Mouse (Mus musculus) layer of hippocampus, postnatal 10 days (tissue): ENCODE measurements around the gene 4930595D18Rik. TPM values are rescaled to one million over a fixed set of nuclear protein-coding genes. Genes with fewer than 3 reads are reported as not detected.

Experiments used
- DNase-seq, 2 experiments: peaks; one replicate each; pipeline ENCODE4 v3.0.0; 2021; ENCODE audit warnings: low spot score in 2 of 2
- total RNA-seq, 2 experiments: library from RNA; stranded (reverse); gene quantifications; 2 replicates each; pipeline ENCODE4 v1.2.3; 2021

The 4930595D18Rik gene
- total RNA-seq, 2 experiments from 2014 or later = not detected

DNA sequence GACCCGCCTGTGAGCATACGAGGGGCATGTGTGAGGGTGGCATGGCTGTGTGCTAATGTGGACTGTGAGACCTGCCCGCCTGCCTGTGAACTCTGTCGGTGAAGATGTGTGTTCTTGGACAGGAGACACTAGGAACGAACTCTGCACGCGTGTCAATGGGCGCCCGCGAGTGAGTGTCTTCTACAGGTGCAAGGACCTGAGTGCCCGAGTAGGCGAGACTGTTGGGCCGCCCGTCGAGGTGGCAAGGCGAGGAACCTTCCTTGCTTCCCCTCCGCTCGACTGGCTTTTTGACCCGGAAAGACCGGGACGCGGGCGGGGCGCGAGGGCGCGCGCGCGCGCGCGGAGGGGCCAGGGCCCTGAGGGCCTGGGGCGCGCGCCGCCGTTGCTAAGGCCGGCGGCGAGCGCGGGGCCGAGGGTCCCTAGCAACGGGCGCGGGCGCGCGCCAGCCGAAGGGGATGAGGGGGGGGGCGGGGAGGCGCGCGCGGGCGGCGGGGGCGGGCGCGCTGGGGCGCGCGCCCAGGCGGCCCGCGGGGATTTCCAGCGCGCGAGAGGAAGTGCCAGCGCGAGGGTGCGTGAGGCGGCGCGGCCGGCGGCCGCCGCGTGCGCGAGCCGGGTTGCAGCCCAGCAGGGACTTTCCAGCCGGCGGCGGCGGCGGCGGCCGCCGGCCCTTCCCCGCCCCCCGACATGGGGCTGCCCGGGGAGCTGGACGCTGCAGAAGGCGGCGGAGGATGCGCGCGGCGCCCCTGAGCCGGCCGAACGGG, 18.3 kb downstream of the 4930595D18Rik start, which contains the start of gene Traf3:
Gene Traf3 (plus strand): TSS at position 540 of the 761 bp plus-strand sequence.
- DNase-seq = peak; percentile 59 to 76

DNA sequence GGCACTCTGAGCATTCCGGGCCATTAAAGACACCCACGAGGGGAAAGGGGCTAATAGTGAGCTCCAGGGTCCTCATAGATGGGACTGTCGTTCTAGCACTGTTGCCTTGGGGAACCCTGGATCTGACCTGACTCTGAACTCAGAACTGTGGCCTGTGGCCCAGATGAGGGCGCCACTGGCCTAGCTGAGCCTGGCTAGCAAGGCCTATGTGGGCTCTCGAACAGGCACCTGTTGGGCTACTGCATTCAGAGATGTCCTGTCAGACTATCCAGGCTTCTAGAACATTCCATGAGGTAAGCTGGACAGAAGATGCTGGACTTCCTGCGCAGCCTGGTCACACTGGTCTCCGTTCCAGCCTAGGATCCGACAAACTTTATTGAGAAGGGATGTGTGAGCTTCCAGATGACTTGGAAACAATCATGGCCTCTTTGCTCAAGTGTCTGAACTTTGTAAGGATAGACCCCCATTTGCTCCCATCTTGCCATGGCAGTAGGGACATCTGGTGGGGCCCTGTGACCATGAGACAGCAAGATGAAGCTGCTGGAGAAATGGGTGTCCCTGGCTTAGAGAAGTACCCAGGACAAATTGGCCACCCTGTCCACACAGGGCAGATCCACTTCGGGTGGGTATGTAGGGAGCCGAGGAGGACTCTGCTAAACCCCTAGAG, 19.0 kb downstream of the 4930595D18Rik start:
- DNase-seq = peak; percentile 40 to 51

DNA sequence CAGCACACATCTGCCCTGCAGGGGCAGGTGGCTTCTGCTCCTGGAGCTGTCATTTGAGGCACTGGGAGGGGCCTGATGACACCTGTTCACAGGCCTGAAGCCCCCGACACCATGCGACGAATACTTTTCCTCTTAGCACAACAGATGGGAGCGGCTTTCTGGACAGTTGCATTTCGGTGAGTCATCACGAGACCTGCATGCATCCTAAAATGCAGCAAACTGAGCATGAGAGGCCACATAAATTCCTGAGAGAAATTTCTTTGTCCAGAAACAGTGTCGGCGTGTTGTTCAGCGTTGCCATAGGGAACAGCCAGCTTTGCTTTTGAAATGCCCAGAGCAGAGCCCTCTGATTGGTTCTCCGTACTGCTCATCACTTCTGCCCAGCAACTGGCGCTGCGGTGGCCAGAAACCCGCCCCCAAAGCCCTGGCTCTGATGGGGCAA, 20.0 kb downstream of the 4930595D18Rik start:
- DNase-seq = peak; percentile 89 to 91

DNA sequence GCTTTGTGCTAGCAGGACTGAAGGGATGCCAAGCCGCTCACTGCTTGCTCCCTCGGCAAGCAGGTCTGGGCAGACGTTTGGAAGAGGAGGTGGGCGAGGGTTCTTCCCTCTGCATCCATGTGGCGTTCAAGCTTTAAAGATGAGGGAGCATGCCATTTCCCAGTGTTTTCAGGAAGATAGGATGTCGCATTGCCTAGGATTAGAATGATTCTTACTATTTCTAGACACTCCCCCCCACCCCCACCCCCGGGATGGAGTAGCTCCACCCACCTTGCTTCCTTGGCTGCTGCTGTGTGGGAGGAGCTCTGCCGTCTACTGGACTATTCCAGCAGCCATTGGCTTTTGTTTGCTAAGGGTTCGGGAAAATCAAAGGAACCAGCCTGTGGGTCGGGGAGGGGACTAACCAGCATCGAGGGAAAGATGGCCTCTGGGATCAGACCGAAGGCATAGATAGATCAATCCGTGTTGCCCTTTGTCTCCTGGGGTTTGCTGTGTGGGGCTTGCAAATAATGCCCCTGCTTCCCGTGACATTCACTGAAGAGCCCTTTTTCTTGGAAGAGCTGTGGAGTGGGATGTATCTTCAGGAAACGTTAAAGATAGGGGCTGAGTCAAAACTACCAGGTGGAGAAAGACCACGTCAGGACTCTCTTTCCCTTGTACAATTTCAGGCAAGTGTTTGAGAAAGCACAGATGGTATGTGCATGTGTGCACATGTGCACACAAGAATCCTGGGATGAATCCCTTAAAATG, 21.8 kb downstream of the 4930595D18Rik start:
- DNase-seq = peak; percentile 42 to 61

DNA sequence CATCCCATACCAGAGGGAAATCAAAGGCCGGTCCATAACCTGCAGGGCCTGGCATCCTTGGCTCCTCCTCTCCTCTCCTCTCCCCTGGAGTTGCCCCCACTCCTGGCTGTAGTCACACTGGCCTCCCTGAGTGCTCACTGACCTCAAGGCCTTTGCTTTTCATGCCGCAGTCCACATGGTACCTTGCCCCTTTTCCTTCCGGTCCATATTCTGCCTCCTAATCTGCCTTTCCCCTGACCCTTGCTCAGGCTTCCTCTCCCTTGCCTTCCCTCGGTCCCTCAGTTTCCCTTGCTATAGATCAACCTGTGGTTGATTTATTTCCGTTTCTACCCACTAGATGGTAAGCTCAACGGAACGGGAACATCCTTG, 22.4 kb downstream of the 4930595D18Rik start:
- DNase-seq = no peak

DNA sequence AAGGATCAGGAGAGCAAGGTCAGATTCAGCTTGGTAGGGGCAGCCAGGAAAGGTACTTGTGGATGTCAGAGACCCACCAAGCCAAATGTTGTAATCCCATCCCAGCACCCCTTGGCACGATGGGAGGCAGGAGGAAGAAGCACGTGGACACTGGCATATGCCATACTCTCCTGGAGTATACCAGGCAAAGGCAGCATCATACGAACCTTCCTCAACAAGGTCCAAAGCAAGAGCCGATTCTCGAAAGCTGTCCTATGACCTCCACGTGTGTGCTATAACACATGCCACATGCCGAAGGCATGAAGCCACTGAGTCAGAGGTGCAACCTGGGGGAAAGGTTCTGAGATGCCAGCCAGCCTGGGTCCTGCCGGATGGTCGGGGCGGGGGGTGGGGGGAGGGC, 23.4 kb downstream of the 4930595D18Rik start:
- no peak for DNase-seq

DNA sequence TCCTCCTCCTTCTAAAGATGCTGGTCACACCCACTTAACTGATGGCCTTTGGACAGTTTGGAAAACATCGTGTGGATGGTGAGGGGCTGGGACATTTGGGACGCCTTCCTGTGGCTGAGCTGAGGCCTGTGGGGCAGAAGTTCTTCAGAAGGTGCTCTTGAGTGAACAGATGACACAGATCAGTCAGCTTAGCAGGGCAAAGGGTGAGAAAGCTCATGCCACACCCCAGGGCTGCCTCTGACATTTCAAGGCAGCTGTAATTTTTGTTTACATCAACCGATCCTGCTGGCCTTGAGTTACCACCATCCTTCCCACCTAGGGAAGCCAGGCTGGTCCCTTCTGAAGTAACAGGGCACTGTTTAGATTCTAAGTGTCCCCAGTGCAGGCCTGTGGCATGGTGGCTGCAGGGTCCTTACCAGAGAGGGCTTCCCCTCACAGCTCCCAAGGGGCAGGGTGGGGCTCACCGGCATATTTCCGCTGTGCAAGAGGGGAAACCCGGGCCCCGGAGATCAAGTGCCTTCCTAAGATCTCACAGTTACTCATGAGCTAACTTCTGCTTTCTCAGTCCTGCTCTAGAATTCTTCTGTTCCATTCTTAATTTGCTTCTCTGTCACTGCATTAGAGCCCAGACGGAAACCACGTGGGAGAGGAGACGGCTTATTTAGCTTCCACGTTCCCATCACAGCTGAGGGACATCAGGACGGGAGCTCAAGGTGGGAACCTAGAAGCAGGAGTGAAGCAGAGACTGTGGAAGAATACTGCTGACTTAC, 24.4 kb downstream of the 4930595D18Rik start:
- DNase-seq = no peak

DNA sequence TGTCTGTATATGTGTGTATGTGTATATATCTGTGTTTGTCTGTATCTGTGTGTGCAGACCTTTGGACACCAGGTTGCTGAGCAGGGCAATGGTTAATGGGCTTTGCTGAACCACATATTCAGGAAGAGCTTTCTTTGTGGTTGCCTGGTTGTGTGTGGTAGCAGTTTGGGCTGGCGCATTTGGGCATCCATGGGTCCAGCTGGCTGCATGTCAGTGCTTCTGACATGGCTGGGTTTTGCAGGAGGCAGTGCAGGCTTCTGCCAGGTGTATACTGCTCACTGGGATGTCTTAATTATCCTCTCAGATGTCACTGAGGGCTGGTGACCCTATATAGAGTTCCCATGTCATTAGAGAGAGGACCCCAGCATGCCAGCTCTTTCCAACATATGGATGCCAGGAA, 28.5 kb downstream of the 4930595D18Rik start:
- no peak for DNase-seq

DNA sequence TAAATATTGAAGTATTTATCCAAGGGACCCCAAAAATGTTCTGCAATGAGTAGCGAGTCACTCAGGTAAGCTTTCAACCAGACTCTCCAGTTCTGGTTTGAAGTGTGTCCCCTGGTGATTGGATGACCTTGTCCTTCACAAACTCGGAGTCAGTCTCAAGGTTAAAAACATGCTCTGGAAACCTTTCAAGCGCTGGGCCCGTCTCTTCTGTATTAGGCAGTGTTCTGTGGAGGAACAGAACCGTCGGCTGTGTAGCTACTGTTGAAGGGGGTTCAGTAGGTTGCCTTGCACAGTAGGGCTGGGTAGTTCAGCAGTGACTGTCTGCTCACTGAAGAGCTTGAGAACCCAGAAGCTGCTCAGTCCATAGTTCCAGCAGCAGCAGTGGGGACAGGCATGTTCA, 29.6 kb downstream of the 4930595D18Rik start:
- DNase-seq = no peak

DNA sequence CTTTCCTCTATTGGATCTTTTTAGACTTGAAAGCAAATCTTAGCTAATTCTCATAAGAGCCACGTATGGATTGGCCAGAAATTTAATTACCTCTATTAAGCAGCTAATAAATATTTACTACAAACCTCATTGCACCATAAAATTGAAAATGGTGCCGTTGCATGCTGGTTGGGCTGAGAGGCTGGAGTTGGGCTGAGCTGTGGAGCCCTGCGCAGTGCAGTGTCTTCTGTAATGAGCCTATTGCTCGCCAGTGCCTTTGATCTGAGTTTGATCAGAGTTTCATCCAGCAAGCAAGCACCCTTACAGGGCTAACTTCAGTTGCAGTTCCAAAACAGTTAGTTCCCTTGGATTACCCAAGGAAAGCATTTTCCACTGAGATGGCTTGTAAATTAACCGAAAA, 30.3 kb downstream of the 4930595D18Rik start:
- DNase-seq = no peak

DNA sequence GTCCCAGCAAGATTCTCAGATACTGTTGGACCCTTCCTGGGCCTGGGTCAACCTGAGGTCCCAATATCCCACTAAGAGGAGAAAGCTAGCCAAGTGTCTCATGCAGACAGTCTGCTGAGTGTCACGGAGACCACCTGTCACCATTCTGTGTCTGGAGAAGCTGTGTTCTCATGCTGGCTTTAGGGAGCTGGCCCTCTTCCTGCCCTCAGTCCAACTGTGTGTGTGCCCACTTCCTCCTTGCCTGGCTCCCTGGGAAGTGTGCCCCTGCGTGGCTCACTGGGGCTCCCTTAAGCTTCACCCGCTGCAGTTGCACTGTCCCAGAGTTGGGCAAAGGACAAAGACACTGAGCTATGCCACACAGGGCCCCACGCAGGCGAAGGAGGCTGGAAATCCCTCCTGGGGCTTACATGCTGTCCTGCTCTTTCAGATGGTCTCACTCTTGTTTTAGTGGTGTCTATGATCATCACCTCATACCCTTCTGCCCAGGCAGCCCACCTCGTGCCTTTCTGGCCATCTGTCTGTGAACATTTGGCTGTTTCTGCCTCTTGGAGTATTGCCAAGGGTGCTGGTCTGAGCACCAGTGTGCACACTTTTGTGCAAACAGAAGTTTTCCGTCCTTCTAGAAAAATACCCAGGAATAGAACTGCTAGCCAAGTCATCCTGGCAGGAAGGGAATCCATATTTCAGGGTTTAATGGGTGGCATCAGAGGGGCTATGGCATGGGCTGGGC, 31.1 kb downstream of the 4930595D18Rik start:
- DNase-seq = no peak

DNA sequence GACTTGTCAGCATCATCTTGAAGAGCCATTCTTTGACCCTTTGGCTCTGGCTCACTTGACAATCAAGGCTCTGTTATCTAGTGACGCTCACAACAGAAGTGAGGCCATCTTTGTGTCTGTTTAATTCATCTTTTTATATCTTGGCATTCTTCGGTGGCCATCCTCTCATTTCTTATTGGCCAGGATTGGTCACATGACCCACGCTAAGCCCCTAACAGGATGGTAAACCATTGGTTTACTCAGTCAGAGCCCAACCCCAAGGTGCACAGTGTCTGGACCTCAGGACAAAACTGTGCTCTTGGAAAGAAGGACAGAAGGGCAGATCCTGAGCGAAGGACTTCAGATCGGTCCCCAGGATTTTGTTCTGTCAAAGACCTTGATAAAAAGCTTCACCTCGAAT, 31.7 kb downstream of the 4930595D18Rik start:
- no peak for DNase-seq

DNA sequence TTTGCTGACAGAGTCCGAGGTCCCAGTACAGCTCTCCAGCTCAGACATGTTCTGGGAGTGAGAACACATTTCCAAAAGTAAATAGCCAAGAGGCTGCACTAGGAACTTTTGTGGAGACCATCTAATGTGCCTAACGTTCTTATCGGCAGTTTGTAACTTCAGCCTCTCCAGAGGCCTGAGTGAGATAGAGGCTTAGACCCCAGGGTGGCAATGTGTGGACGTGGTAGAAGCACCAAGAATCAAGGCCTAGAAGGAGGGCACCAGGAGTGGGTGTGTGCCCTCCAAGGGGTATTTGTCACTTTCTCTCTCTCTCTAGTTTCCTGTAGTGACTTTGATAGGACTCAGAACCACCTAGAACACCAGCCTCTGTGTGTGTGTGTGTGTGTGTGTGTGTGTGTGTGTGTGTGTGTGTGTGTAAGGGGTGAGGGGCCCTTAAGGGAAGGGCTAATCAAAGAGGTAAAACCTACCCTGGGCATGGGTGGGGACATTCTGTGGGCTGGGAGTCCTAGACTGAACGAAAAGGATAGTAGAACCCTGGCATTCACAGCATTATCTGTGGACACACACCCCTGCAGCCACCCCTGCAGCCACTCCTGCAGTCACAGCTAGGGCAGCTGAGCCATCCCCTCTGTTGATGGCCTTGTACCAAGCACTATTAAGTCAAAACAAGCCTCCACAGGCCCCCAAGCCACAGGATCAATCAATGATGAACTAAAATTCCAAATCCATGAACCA, 32.7 kb downstream of the 4930595D18Rik start:
- no peak for DNase-seq

DNA sequence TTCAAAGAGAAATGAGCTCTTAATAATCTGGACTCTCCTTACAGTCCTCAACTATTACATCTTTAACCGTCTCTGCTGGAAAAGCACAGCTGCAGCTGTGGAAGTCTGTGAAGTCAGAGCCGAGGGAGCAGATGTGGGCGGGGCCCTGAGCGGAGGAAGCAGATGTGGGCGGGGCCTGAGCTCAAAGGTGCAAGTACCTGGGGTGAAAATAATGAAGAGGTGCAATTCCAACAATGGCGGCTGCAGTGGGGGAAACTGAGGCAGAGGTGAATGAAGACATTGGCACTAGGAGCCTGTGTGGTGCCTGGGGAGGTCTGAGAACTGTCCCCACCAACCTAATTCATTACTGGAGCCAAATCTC, 34.1 kb downstream of the 4930595D18Rik start:
- DNase-seq = no peak

DNA sequence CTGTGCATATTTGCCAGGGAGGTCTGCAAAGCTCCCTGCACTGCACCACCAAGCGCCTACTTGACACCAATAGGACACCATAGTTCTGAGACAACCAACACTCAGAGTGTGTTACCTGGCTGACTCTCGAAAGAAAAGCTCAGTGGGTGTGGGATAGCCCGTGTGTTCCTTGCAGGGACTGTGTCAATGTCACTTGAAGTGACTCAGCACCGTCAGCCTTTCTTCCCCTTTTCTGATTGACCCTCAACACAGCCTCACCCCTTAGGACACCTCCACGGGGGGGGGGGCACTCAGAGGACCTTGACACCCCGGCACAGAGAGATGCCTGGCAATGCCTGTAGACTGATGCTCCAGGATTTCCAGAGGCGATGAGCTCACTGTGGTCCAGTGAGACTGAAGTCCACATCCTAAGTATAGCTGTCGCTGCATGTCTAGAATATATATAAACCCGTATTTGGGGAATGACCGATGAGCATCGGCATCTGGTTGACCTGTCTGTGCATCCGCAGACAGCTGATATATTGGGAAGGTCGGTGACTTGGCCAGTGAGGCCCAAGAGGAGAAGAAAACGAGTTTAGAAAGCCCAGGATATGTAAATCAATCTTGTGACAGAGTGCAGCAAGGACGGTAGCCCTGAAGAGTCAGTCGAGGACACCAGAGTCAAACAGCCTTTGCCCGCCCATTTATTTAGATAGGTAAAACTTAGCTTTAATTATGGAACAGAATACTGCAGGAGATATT, 34.6 kb downstream of the 4930595D18Rik start:
- DNase-seq = no peak

DNA sequence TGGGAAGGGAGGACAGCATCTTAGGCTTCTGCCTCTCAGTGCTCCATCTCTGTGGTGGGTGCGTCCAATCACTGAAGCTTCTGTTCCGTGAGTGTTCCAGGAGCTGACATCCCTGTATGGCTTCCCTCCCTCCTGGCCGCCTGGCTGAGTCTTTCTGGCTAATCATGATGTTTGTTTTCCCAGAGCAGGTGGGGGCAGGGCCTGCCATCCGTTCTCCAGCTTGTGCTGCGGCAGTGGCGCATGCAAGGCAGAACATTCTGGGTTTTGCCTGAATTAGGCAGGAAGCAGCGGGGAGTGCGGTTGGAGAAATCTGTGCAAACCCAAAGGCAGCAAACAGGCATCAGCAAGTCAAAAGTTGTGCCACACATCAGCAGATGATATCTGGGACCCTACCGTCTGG, 39.0 kb downstream of the 4930595D18Rik start:
- peak; percentile 70 to 78 for DNase-seq

DNA sequence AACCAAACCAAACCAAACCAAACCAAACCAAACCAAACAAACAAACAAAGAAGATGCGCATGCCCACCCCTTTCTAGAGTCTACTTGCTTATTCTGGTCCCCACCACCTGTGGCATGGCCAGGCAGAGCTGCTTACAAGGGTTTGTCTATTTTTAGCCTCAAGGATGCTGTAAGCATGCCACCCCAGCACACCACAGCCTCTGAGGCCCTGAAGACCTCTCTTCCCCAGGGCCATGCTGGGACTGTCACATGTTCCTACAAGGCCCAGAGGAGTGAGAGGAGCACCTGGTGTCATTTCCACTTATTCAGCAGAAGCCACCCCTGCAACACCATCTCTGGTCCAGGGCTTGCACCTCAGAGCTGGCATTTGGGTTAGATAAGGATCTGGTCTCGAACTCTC, 39.7 kb downstream of the 4930595D18Rik start:
- DNase-seq = no peak

DNA sequence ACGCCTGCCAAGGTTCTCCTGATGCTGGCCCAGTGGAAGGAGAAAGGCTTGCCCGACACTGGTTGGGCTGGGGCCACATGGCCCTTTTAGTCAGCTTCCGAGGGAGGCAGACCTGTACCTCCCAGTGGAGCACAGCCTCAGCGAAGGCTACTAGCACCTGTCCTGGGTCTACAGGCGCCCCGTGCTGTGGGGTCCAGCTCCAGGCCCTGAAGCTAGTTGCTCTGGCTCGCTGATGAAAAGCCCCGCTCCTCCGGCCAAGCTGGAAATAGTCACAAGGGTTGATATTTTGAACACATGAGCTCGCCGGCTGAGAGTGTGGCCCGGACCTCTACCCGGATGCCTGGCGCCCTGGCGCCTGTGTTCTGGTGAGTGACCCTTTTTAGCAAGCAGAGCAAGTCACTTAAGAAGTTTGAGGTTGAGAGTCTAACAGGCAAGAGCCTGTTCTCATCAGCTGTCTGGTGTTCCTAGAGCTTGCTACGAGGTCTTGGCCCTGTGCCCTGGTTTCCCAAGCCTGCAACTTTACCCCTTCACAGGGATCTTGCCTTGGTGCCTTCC, 40.7 kb downstream of the 4930595D18Rik start:
- peak; percentile 42 to 54 for DNase-seq

DNA sequence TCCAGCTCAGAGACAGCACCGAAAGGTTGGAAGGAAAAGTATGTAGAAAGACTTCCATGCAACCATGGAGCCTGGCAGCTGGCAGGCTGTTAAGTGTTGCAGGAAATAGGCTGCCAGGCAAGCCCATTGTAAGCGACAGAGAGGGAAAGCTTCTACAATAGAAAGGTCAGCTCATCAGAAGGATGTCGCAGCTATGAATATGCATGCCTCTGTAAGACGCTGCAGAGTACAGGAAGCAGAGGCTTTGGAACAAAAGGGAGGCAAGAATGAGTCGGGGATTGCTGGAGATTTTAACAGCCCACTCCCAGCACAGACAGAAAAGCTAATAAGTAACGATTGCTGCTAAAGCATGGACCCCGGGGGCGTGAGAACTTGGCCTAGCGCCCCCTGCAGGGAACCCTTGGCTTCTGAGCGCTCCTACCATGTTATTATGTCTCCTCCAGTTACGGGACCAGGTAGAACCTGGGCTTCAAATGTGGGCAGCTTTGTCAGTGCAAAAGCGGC, 41.2 kb downstream of the 4930595D18Rik start:
- peak in 1 of 2 experiments; percentile 57 for DNase-seq
